Mouse (Mus musculus) liver, adult 2 months (tissue): ENCODE measurements around the gene Slc16a12. TPM values are rescaled to one million over a fixed set of nuclear protein-coding genes. Genes with fewer than 3 reads are reported as not detected.

Source experiments
- DNase-seq: peaks from one replicate; pipeline ENCODE4 v3.0.0-alpha.2; 2011; ENCODE audit warnings: low read depth, low spot score; ENCODE audit errors: extremely low read depth
- H3K27ac ChIP-seq: fragments of 200-500 bp; replicated peaks from 2 replicates; pipeline ENCODE4 v1.5.1; 2012; ENCODE audit warnings: low read depth, mild to moderate bottlenecking, control low read depth, inconsistent platforms, low read length; ENCODE audit not compliant: insufficient read depth
- H3K27me3 ChIP-seq: fragments of 200-500 bp; 2 replicates; pipeline ENCODE4 v1.6.1; 2012; ENCODE audit warnings: mild to moderate bottlenecking, moderate library complexity, low read length, inconsistent platforms; ENCODE audit not compliant: control insufficient read depth, insufficient read depth
- H3K36me3 ChIP-seq: fragments of 200-500 bp; 2 replicates; pipeline ENCODE4 v1.6.1; 2012; ENCODE audit warnings: low read length, inconsistent platforms; ENCODE audit not compliant: control insufficient read depth, insufficient read depth
- H3K4me1 ChIP-seq: fragments of 200-500 bp; 2 replicates; pipeline ENCODE4 v1.6.1; 2011; ENCODE audit warnings: low read length; ENCODE audit not compliant: control insufficient read depth, insufficient read depth
- H3K4me3 ChIP-seq: fragments of 200-500 bp; 2 replicates; pipeline ENCODE4 v1.5.1; 2011; ENCODE audit warnings: low read depth, mild to moderate bottlenecking, control low read depth, low read length, moderate library complexity; ENCODE audit not compliant: insufficient read depth
- H3K79me2 ChIP-seq: fragments of 200-500 bp; 2 replicates; pipeline ENCODE4 v1.6.1; 2012; ENCODE audit warnings: inconsistent platforms, mild to moderate bottlenecking, low read length, moderate library complexity; ENCODE audit not compliant: control insufficient read depth, insufficient read depth
- H3K9ac ChIP-seq: fragments of 200-500 bp; 2 replicates; pipeline ENCODE4 v1.6.1; 2012; ENCODE audit warnings: low read depth, mild to moderate bottlenecking, control low read depth, inconsistent platforms, low read length
- CTCF ChIP-seq: fragments of 200-500 bp; IDR thresholded peaks from 2 replicates; pipeline ENCODE4 v1.5.1; 2011; ENCODE audit warnings: low read depth, low read length, control low read depth
- POLR2A ChIP-seq: fragments of 200-500 bp; IDR thresholded peaks from 2 replicates; pipeline ENCODE4 v1.6.1; 2011; ENCODE audit warnings: low read length, control low read depth; ENCODE audit not compliant: insufficient read depth; ENCODE audit errors: extremely low read depth
- WGBS: fragments of 180-500 bp; shearing (Covaris S2); methylation state at CpG from one replicate; pipeline ENCODE4 v1.1.7; 2018; 5-methylcytosine and 5-hydroxymethylcytosine counted together
- polyA plus RNA-seq: library from polyadenylated mRNA; depleted of rRNA; stranded (reverse); fragments of >200 nt; gene quantifications from 2 replicates; pipeline ENCODE4 v1.2.3, GENCODE M21; 2012
- total RNA-seq: library from RNA; depleted of rRNA; stranded (reverse); fragments of >200 nt; gene quantifications from 2 replicates; pipeline ENCODE4 v1.2.3, GENCODE M21; 2014

Gene Slc16a12
- total and polyA plus RNA-seq, 2 experiments = 18.6 to 85.9 TPM

DNA sequence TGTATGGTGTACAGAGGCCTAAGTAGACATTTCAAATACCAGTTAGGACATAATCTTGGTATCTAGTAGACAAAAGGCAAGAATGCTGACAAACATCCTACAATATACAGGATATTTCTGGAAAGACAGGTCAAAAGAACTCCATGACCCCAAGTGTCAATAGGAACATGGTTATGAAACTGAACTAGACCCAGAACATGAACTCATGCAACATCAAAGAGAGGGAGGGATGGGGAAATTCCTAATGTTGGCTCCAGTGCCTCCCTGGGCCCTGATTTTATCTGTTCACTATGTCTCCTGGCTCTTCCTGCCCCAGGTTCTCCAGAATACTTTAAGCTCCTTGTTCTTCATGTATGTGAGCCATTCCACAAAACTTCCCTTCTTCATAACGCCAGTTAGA lies 31.2 kb downstream of the Slc16a12 start:
- 27% methylated on average over 1 of the region's 1 CpGs for WGBS
- H3K9ac ChIP-seq = peak overlapping the region; percentile 65
- no peaks in the 10 kb centered on the region for H3K27me3 ChIP-seq
- peaks cover 36% of the 10 kb centered on the region for H3K4me1 ChIP-seq
- no peak overlapping the region for H3K4me3 ChIP-seq
- H3K36me3 ChIP-seq = no peaks in the 10 kb centered on the region
- no peak for TF ChIP-seq CTCF
- no peak for TF ChIP-seq POLR2A
- peak; percentile 97 for DNase-seq
- peak overlapping the region; percentile 82 for H3K27ac ChIP-seq
- peaks cover 9% of the 10 kb centered on the region; the same call in 1 of the 2 replicates for H3K79me2 ChIP-seq

- WGBS = 87% methylated on average over 5 of the region's 5 CpGs
- no peak for TF ChIP-seq CTCF
- no peak for TF ChIP-seq POLR2A
- no peak for DNase-seq
- H3K9ac ChIP-seq = no peak overlapping the region
- peaks cover 38% of the 10 kb centered on the region for H3K4me1 ChIP-seq
- no peak overlapping the region for H3K4me3 ChIP-seq
- H3K79me2 ChIP-seq = peaks cover 19% of the 10 kb centered on the region; the same call in 1 of the 2 replicates
- H3K27me3 ChIP-seq = no peaks in the 10 kb centered on the region
- peak overlapping the region; percentile 10 for H3K27ac ChIP-seq
- H3K36me3 ChIP-seq = no peaks in the 10 kb centered on the region
These were observed 32.8 kb downstream of the Slc16a12 start for GRCm38 (mm10) chr19:34714250-34714666.

- peak; percentile 98 for DNase-seq
- H3K79me2 ChIP-seq = peaks cover 22% of the 10 kb centered on the region; the same call in 1 of the 2 replicates
- peak overlapping the region; percentile 96 for H3K27ac ChIP-seq
- no peaks in the 10 kb centered on the region for H3K36me3 ChIP-seq
- 20% methylated on average over 2 of the region's 2 CpGs for WGBS
- no peak overlapping the region for H3K9ac ChIP-seq
- no peaks in the 10 kb centered on the region for H3K27me3 ChIP-seq
- no peak for TF ChIP-seq CTCF
- no peak for TF ChIP-seq POLR2A
- no peak overlapping the region for H3K4me3 ChIP-seq
- peaks cover 28% of the 10 kb centered on the region for H3K4me1 ChIP-seq
These were observed 35.0 kb downstream of the Slc16a12 start for GRCm38 (mm10) chr19:34712050-34712449.

- Histone ChIP-seq H3K4me1 (peaks cover 29% of the 10 kb centered on the region), H3K27ac (no peak overlapping the region), H3K9ac (no peak overlapping the region), H3K27me3 (no peaks in the 10 kb centered on the region), H3K36me3 (no peaks in the 10 kb centered on the region), H3K4me3 (no peak overlapping the region), H3K79me2 (peaks cover 19% of the 10 kb centered on the region; the same call in 1 of the 2 replicates)
- 50% methylated on average over 2 of the region's 2 CpGs for WGBS
- no peak for TF ChIP-seq POLR2A
- TF ChIP-seq CTCF = no peak
- DNase-seq = peak; percentile 68
These were observed 38.9 kb downstream of the Slc16a12 start for GRCm38 (mm10) chr19:34708221-34708620.

- DNase-seq = peak; percentile 72
- Histone ChIP-seq H3K36me3 (no peaks in the 10 kb centered on the region), H3K79me2 (peaks cover 19% of the 10 kb centered on the region; the same call in 1 of the 2 replicates), H3K4me3 (no peak overlapping the region), H3K27me3 (no peaks in the 10 kb centered on the region), H3K27ac (no peak overlapping the region), H3K4me1 (peaks cover 23% of the 10 kb centered on the region), H3K9ac (no peak overlapping the region)
- TF ChIP-seq CTCF (no peak), POLR2A (no peak)
- 16% methylated on average over 2 of the region's 2 CpGs for WGBS
These were observed 39.5 kb downstream of the Slc16a12 start for GRCm38 (mm10) chr19:34707571-34707970.

GRCm38 (mm10) chr19:34706261-34706660 lies 40.8 kb downstream of the Slc16a12 start:
- 56% methylated on average over 6 of the region's 6 CpGs for WGBS
- TF ChIP-seq CTCF = no peak
- TF ChIP-seq POLR2A = no peak
- Histone ChIP-seq H3K4me3 (no peak overlapping the region), H3K27me3 (no peaks in the 10 kb centered on the region), H3K4me1 (peaks cover 20% of the 10 kb centered on the region), H3K36me3 (no peaks in the 10 kb centered on the region), H3K79me2 (peaks cover 20% of the 10 kb centered on the region; the same call in 1 of the 2 replicates), H3K9ac (no peak overlapping the region), H3K27ac (peak overlapping the region; percentile 44)
- DNase-seq = no peak
